Mouse (Mus musculus): Measurements from ENCODE around the gene BC017158. TPM values are rescaled to one million over a fixed set of nuclear protein-coding genes. Genes with fewer than 3 reads are reported as not detected.

BC017158 gene
- total RNA-seq, 2 experiments from 2014 or later, result 26.6 to 31.4 TPM

GRCm38 (mm10) chr7:128237593-128237926 is 60.4 kb downstream of the BC017158 start:
- DNase-seq (ENCODE audit: low spot score in 2 of 2), result no peak

- DNase-seq (ENCODE audit: low spot score in 2 of 2), result peak; percentile 85 to 89
These were observed 60.9 kb downstream of the BC017158 start, which contains the start of gene Armc5 for GRCm38 (mm10) chr7:128236856-128237592. Armc5 (plus strand) TSS chr7:128237342.

GRCm38 (mm10) chr7:128236426-128236825 is 61.5 kb downstream of the BC017158 start:
- DNase-seq (ENCODE audit: low spot score in 2 of 2), result no peak

- no peak for DNase-seq (ENCODE audit: low spot score in 2 of 2)
These were observed 62.5 kb downstream of the BC017158 start for GRCm38 (mm10) chr7:128235481-128235880.

- DNase-seq (ENCODE audit: low spot score in 2 of 2), result no peak
These were observed 63.2 kb downstream of the BC017158 start for GRCm38 (mm10) chr7:128234796-128235195.

- DNase-seq (ENCODE audit: low spot score in 2 of 2), result no peak
These were observed 66.2 kb downstream of the BC017158 start for GRCm38 (mm10) chr7:128231741-128232140.

Small RNAs within 50 kb of the gene (microRNA-seq; reads per million reads assigned to microRNA genes)
- gene Mir3103 (ENCODE audit: borderline number of aligned reads in 2 of 2), result 0.61 to 0.95 reads per million in 2 experiments

Other genes with a start within 250 kb of the BC017158 start
- gene Itgam, start 235.5 kb downstream of the BC017158 start, total RNA-seq (2021), result 1 to 10 TPM; 4.9 to 6.9 TPM
- gene Gm49368, start 235.5 kb downstream of the BC017158 start, total RNA-seq (2021), result under 1 TPM in 1 of 2 experiments, not detected in 1; 0.10 TPM
- 1 to 10 TPM; 1.7 to 6.2 TPM for gene Itgax, start 168.6 kb downstream of the BC017158 start, total RNA-seq (2021)
- gene Itgad, start 143.8 kb downstream of the BC017158 start, total RNA-seq (2021), result under 1 TPM in 1 of 2 experiments, not detected in 1; 0.22 TPM
- gene Cox6a2, start 91.8 kb downstream of the BC017158 start, total RNA-seq (2021), result 1 to 10 TPM; 3.3 to 6.3 TPM
- gene Armc5, start 60.8 kb downstream of the BC017158 start, total RNA-seq (2021), result 10 to 100 TPM; 17.7 to 23.2 TPM
- gene 9130023H24Rik, start 60.1 kb downstream of the BC017158 start, total RNA-seq (2021), result 1 to 10 TPM; 5.2 to 6.0 TPM
- gene Tgfb1i1, start 51.4 kb downstream of the BC017158 start, total RNA-seq (2021), result 10 to 100 TPM; 19.0 to 30.6 TPM
- gene Slc5a2, start 32.5 kb downstream of the BC017158 start, total RNA-seq (2021), result 1 to 10 TPM in 1 of 2 experiments, not detected in 1; 1.3 TPM
- 10 to 100 TPM; 13.8 to 19.8 TPM for gene Rgs10, start 120.6 kb upstream of the BC017158 start, total RNA-seq (2021)
- gene Tial1, start 163.5 kb upstream of the BC017158 start, total RNA-seq (2021), result 10 to 100 TPM; 67.1 to 99.5 TPM
- 100 to 1,000 TPM; 316 to 330 TPM for gene Bag3, start 225.4 kb upstream of the BC017158 start, total RNA-seq (2021)

All from adrenal gland, adult 18-20 months (tissue).